Mouse (Mus musculus) retina, adult 2 months (tissue): Measurements from ENCODE around the gene Sema6d.

ENCODE experiments used
- DNase-seq: peaks from one replicate; pipeline ENCODE4 v3.0.0-alpha.2; 2012; ENCODE audit warnings: low read depth, low spot score

Sema6d gene

GRCm38 (mm10) chr2:124401727-124402380 is 312.1 kb downstream of the Sema6d start:
- no peak for DNase-seq

- DNase-seq: no peak
Measured at GRCm38 (mm10) chr2:124403571-124403970, 313.8 kb downstream of the Sema6d start.

GRCm38 (mm10) chr2:124403981-124404380 is 314.2 kb downstream of the Sema6d start:
- DNase-seq: no peak

GRCm38 (mm10) chr2:124404631-124405562 is 315.1 kb downstream of the Sema6d start:
- no peak for DNase-seq

GRCm38 (mm10) chr2:124408956-124409355 is 319.2 kb downstream of the Sema6d start:
- no peak for DNase-seq

- no peak for DNase-seq
Measured at GRCm38 (mm10) chr2:124416730-124417129, 327.0 kb downstream of the Sema6d start.

- no peak for DNase-seq
Measured at GRCm38 (mm10) chr2:124418319-124418718, 328.6 kb downstream of the Sema6d start.

- no peak for DNase-seq
Measured at GRCm38 (mm10) chr2:124420170-124420825, 330.5 kb downstream of the Sema6d start.

- DNase-seq: no peak
Measured at GRCm38 (mm10) chr2:124429744-124430143, 340.0 kb downstream of the Sema6d start.

- no peak for DNase-seq
Measured at GRCm38 (mm10) chr2:124430708-124431107, 340.9 kb downstream of the Sema6d start.

- no peak for DNase-seq
Measured at GRCm38 (mm10) chr2:124435382-124436002, 345.7 kb downstream of the Sema6d start.

- no peak for DNase-seq
Measured at GRCm38 (mm10) chr2:124436704-124437103, 346.9 kb downstream of the Sema6d start.

GRCm38 (mm10) chr2:124444199-124444598 is 354.4 kb downstream of the Sema6d start:
- DNase-seq: no peak

- no peak for DNase-seq
Measured at GRCm38 (mm10) chr2:124455881-124456280, 366.1 kb downstream of the Sema6d start.

- no peak for DNase-seq
Measured at GRCm38 (mm10) chr2:124456999-124457398, 367.2 kb downstream of the Sema6d start.

- no peak for DNase-seq
Measured at GRCm38 (mm10) chr2:124458028-124458427, 368.3 kb downstream of the Sema6d start.

- no peak for DNase-seq
Measured at GRCm38 (mm10) chr2:124460956-124461355, 371.2 kb downstream of the Sema6d start.

- DNase-seq: no peak
Measured at GRCm38 (mm10) chr2:124461378-124461851, 371.6 kb downstream of the Sema6d start.

GRCm38 (mm10) chr2:124465004-124465946 is 375.5 kb downstream of the Sema6d start:
- no peak for DNase-seq

- no peak for DNase-seq
Measured at GRCm38 (mm10) chr2:124467429-124467828, 377.7 kb downstream of the Sema6d start.
